20 mouse cellular contexts compared by ENCODE assay signal in the genomic region with DNA sequence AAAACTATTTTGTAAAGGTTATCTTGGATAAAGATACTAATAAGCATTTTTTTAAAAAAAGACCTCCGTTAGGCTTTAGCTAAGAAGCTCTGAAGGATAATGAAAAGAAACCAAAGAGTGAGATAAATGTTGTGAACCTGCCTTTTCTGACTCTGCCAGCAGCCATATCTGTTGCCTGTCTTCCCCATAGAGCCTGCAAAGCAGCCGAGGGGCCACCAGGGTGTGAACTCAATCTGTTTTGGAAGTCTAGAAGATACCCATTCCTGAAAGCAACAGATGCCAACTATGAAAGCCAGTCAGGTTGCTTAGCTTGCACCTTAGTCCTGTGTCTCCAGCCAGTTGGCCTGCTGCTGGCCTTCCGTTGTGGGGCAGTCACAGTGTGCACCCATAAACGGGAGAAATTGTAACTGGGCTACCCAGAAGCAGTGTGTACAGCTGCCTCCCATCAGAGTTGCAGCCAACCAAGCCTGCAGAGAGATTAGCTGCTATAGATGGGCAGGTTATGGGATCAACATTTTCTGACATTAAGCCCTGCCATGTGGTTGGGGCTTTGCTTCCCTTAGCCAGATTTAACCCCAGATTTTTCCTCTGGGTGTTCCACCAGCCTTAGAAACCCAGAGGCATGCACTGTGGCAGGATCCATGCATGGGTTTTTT.
DNase-seq lines count a peak whose midpoint lies in the region; ATAC-seq and TF ChIP-seq lines count a peak whose summit lies in the region.
"Had no signal": no experiment of that assay in that cellular context is flagged by ENCODE, and none has a peak within 500 bp of the region (broad histone marks: within the 10 kb centered on the region; RNA-seq: fewer than 3 reads in every experiment).

No protein-coding gene starts in this region.

- peak; percentile 7 for DNase-seq in ZHBTc4 (ENCODE audit: low read depth, low spot score)
- peak; percentile 5 for DNase-seq in lung, adult 2 months
- DNase-seq in lung, postnatal 0 days (ENCODE audit: low spot score), result peak; percentile 48
- DNase-seq in lung, postnatal 36 days, result peak; percentile 51
- DNase-seq in embryo, embryonic 10.5 days (ENCODE audit: low spot score), result no peak
- DNase-seq: adrenal gland, adult 8-10 months; adrenal gland, postnatal 36 days; cerebellum, adult 8-10 months; cerebellum, postnatal 14 days; gastrocnemius, postnatal 10 days; heart, adult 2 months had no signal

- H3K27ac ChIP-seq in lung, postnatal 0 days (ENCODE audit: low read length), result no peak overlapping the region
- H3K27ac ChIP-seq in heart, embryonic 12.5 days (ENCODE audit: poor library complexity, severe bottlenecking), result no peak overlapping the region
- H3K27ac ChIP-seq: embryonic facial prominence, embryonic 12.5 days; forebrain, embryonic 12.5 days; heart, adult 2 months had no signal

- H3K4me1 ChIP-seq in lung, adult 2 months (ENCODE audit: control insufficient read depth, insufficient read depth, low read length), result no peaks in the 10 kb centered on the region
- H3K4me1 ChIP-seq in lung, postnatal 0 days (ENCODE audit: insufficient read depth, low read depth, low read length), result no peaks in the 10 kb centered on the region
- no peaks in the 10 kb centered on the region for H3K4me1 ChIP-seq in heart, embryonic 12.5 days (replicated peaks)
- H3K4me1 ChIP-seq: embryonic facial prominence, embryonic 12.5 days; forebrain, embryonic 12.5 days had no signal

- H3K36me3 ChIP-seq in lung, postnatal 0 days (ENCODE audit: insufficient read depth, low read length), result no peaks in the 10 kb centered on the region
- H3K36me3 ChIP-seq in heart, embryonic 12.5 days, result no peaks in the 10 kb centered on the region
- H3K36me3 ChIP-seq: embryonic facial prominence, embryonic 12.5 days; forebrain, embryonic 12.5 days had no signal

- H3K4me2 ChIP-seq in lung, postnatal 0 days (replicated peaks; ENCODE audit: low read depth, low read length), result no peak overlapping the region
- no peak overlapping the region for H3K4me2 ChIP-seq in heart, embryonic 12.5 days
- H3K4me2 ChIP-seq: embryonic facial prominence, embryonic 12.5 days; forebrain, embryonic 12.5 days; heart, embryonic 11.5 days had no signal

- TF ChIP-seq POLR2A in lung, adult 2 months (IDR thresholded peaks at IDR 0.05; ENCODE audit: borderline replicate concordance, extremely low read depth, low read depth, low read length), result no peak

- peak; percentile 84 for ATAC-seq in lung, postnatal 0 days
- no peak for ATAC-seq in erythroblast, adult 5-6 weeks (replicated peaks; ENCODE audit: low FRiP score, poor library complexity, severe bottlenecking)
- ATAC-seq in heart, embryonic 12.5 days (ENCODE audit: insufficient number of reproducible peaks, low FRiP score), result no peak
- ATAC-seq: forebrain, embryonic 16.5 days; hindbrain, embryonic 16.5 days; Patski had no signal

- no peak overlapping the region for H3K9ac ChIP-seq in lung, postnatal 0 days (replicated peaks; ENCODE audit: low read depth)
- no peak overlapping the region for H3K9ac ChIP-seq in heart, embryonic 12.5 days
- H3K9ac ChIP-seq: embryonic facial prominence, embryonic 12.5 days; forebrain, embryonic 12.5 days had no signal

- peak; percentile 53; the same call in 1 of the 2 replicates for TF ChIP-seq EP300 in lung, postnatal 0 days (IDR thresholded peaks at IDR 0.05)

- H3K27me3 ChIP-seq in lung, postnatal 0 days (replicated peaks; ENCODE audit: insufficient read depth, low read length), result no peaks in the 10 kb centered on the region
- H3K27me3 ChIP-seq in heart, embryonic 12.5 days (replicated peaks), result no peaks in the 10 kb centered on the region
- H3K27me3 ChIP-seq: CH12.LX; embryonic facial prominence, embryonic 12.5 days; forebrain, embryonic 12.5 days; Patski had no signal

- WGBS in lung, adult 2 months, result 51% methylated on average over 4 of the region's 4 CpGs
- 49% methylated on average over 4 of the region's 4 CpGs for WGBS in lung, postnatal 0 days
- WGBS in heart, embryonic 12.5 days, result 58% methylated on average over 4 of the region's 4 CpGs

- no peak for TF ChIP-seq CTCF in lung, adult 2 months (IDR thresholded peaks at IDR 0.05; ENCODE audit: insufficient read depth, low read length)
- TF ChIP-seq CTCF in lung, postnatal 0 days (IDR thresholded peaks at IDR 0.05), result peak; percentile 16

- no peaks in the 10 kb centered on the region for H3K9me3 ChIP-seq in lung, postnatal 0 days (ENCODE audit: low read length)
- H3K9me3 ChIP-seq in heart, embryonic 12.5 days (replicated peaks), result no peaks in the 10 kb centered on the region
- H3K9me3 ChIP-seq: embryonic facial prominence, embryonic 12.5 days; forebrain, embryonic 12.5 days had no signal

- H3K4me3 ChIP-seq in lung, adult 2 months (replicated peaks; ENCODE audit: extremely low read depth, low read depth, low read length), result no peak overlapping the region
- H3K4me3 ChIP-seq in lung, postnatal 0 days (ENCODE audit: low read depth, low read length), result no peak overlapping the region
- H3K4me3 ChIP-seq in heart, embryonic 12.5 days, result no peak overlapping the region
- H3K4me3 ChIP-seq: embryonic facial prominence, embryonic 12.5 days; forebrain, embryonic 12.5 days; heart, adult 2 months had no signal
